Mouse (Mus musculus): ENCODE measurements around the gene Nfatc3.

DNA sequence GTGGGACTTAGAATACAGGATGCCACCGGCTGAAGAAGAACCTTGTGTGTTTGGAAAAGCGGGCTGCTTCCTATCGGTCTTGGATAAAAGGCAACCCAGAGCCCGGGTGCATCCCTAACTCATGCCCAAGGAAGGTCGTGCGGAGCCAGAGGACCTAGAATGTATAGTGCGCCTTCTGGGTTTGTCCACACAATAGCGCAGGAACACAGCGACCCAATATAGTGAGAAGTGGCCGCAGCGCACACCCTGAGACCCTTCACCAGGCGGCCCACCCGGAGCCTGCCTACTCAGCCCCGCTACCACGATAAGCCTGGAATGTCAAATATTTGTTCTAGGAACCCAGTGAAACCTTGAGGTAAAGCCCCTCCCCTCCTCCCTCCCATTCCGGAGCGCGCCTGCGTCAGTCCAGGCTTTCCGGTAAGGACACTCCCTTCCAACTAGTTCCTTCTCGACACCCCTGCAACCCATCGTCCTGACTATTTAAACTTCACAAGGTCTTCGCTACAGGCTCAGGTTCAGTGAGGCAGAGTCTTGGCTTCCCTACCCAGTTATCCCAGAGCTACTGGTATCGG, 79.4 kb downstream of the Nfatc3 start:
- TF ChIP-seq POLR2A (IDR thresholded peaks at IDR 0.05; ENCODE audit: borderline replicate concordance, low read depth, low read length) = no peak
- TF ChIP-seq CTCF (IDR thresholded peaks at IDR 0.05; ENCODE audit: low read depth, low read length) = no peak

All from bone marrow macrophage, adult 2 months (primary cell).